Mouse (Mus musculus) lung, adult 2 months (tissue): ENCODE results near the gene Spsb4.

Source experiments
- CTCF ChIP-seq: fragments of 200-500 bp; IDR thresholded peaks from 2 replicates; pipeline ENCODE4 v1.5.1; 2011; ENCODE audit warnings: mild to moderate bottlenecking, low read length, control low read depth; ENCODE audit not compliant: insufficient read depth
- POLR2A ChIP-seq: fragments of 200-500 bp; IDR thresholded peaks from 2 replicates; pipeline ENCODE4 v1.6.1; 2011; ENCODE audit warnings: low read depth, mild to moderate bottlenecking, control low read depth, low read length, borderline replicate concordance; ENCODE audit errors: extremely low read depth

- TF ChIP-seq CTCF: no peak
- TF ChIP-seq POLR2A: no peak
Observed at GRCm38 (mm10) chr9:96981836-96982235, 36.8 kb downstream of the Spsb4 start.
